Mouse (Mus musculus) lung, embryonic 15.5 days (tissue): ENCODE measurements around the gene Cenpl. TPM values are rescaled to one million over a fixed set of nuclear protein-coding genes. Genes with fewer than 3 reads are reported as not detected.

Experiments used
- ATAC-seq: fragments of 200-750 bp; cut with Nextera tagmentation; 2 replicates; pipeline ENCODE4 v1.8.0; 2017; ENCODE audit warnings: moderate number of reproducible peaks, borderline replicate concordance; ENCODE audit not compliant: low FRiP score, low TSS enrichment; ENCODE audit errors: extremely low read depth
- H3K27ac ChIP-seq: fragments of 300-500 bp; sonication (generic); 2 replicates; pipeline ENCODE4 v1.5.1; 2015; ENCODE audit warnings: moderate library complexity, mild to moderate bottlenecking, inconsistent platforms
- H3K27me3 ChIP-seq: fragments of 300-500 bp; sonication (generic); 2 replicates; pipeline ENCODE4 v1.6.1; 2015; ENCODE audit warnings: inconsistent platforms
- H3K36me3 ChIP-seq: fragments of 300-500 bp; sonication (generic); 2 replicates; pipeline ENCODE4 v1.6.1; 2015; ENCODE audit warnings: inconsistent platforms
- H3K4me1 ChIP-seq: fragments of 300-500 bp; sonication (generic); 2 replicates; pipeline ENCODE4 v1.6.1; 2015; ENCODE audit warnings: inconsistent platforms
- H3K4me2 ChIP-seq: fragments of 300-500 bp; sonication (generic); 2 replicates; pipeline ENCODE4 v1.6.1; 2015; ENCODE audit warnings: inconsistent platforms, mild to moderate bottlenecking, moderate library complexity
- H3K4me3 ChIP-seq: fragments of 300-500 bp; sonication (generic); 2 replicates; pipeline ENCODE4 v1.5.1; 2015; ENCODE audit warnings: mild to moderate bottlenecking, inconsistent platforms
- H3K9ac ChIP-seq: fragments of 300-500 bp; sonication (generic); 2 replicates; pipeline ENCODE4 v1.6.1; 2015; ENCODE audit warnings: inconsistent platforms
- H3K9me3 ChIP-seq: fragments of 300-500 bp; sonication (generic); 2 replicates; pipeline ENCODE4 v1.6.1; 2016; ENCODE audit warnings: inconsistent platforms
- WGBS: fragments of 180-500 bp; shearing (Covaris S2); methylation state at CpG from one replicate; pipeline ENCODE4 v1.1.7; 2015; 5-methylcytosine and 5-hydroxymethylcytosine counted together
- polyA plus RNA-seq: library from polyadenylated mRNA; unstranded; fragments of >200 nt; fragmentation: Nextera tagmentation; extraction: Ambion mirVana; gene quantifications from 2 replicates; pipeline ENCODE4 v1.2.1, GENCODE M21; 2015

Cenpl gene
- polyA plus RNA-seq, 1 experiment from 2014 or later, result 35.4 TPM

- Histone ChIP-seq H3K9ac (peak within 1 kb of the TSS; percentile 78), H3K4me3 (peak within 1 kb of the TSS; percentile 61), H3K4me1 (peaks cover 8% of the 10 kb centered on the region; the same call in 1 of the 2 replicates), H3K27ac (peak within 1 kb of the TSS; percentile 81), H3K4me2 (peak within 1 kb of the TSS; percentile 74), H3K27me3 (no peaks in the 10 kb centered on the region), H3K9me3 (no peaks in the 10 kb centered on the region), H3K36me3 (no peaks in the 10 kb centered on the region; the same call in 1 of the 2 replicates)
- 1% methylated on average over 41 of the region's 41 CpGs for WGBS
- ATAC-seq, result peak; percentile 94
Measured at GRCm38 (mm10) chr1:161130726-161131664, 60.5 kb downstream of the Cenpl start, which contains the start of gene Klhl20. TSS of gene Klhl20 (minus strand) at chr1:161131511.

Other genes with a start within 250 kb of the Cenpl start
- gene Rc3h1, start 164.3 kb upstream of the Cenpl start, polyA plus RNA-seq, result 7.9 and 9.8 TPM in 2 replicates
- 2.3 and 3.7 TPM in 2 replicates for gene Serpinc1, start 92.1 kb upstream of the Cenpl start, polyA plus RNA-seq
- gene Zbtb37, start 35.9 kb upstream of the Cenpl start, polyA plus RNA-seq, result 8.1 and 9.0 TPM in 2 replicates
- 34.3 and 35.1 TPM in 2 replicates for gene Dars2, start 55 bp upstream of the Cenpl start, polyA plus RNA-seq
- gene Klhl20, start 60.8 kb downstream of the Cenpl start, polyA plus RNA-seq, result 15.9 and 16.0 TPM in 2 replicates
- gene Ankrd45, start 72.0 kb downstream of the Cenpl start, polyA plus RNA-seq, result 0.83 and 1.0 TPM in 2 replicates
- gene Tex50, start 88.6 kb downstream of the Cenpl start, polyA plus RNA-seq, result not detected in 2 replicates
- 529 TPM in 2 replicates for gene Prdx6, start 180.5 kb downstream of the Cenpl start, polyA plus RNA-seq